Mouse (Mus musculus) spleen, postnatal 0 days (tissue): Measurements from ENCODE around the gene Hist1h2bf. TPM values are rescaled to one million over a fixed set of nuclear protein-coding genes. Genes with fewer than 3 reads are reported as not detected.

Experiments
- polyA plus RNA-seq: library from polyadenylated mRNA; unstranded; fragments of >200 nt; fragmentation: Nextera tagmentation; extraction: Ambion mirVana; gene quantifications from 2 replicates; pipeline ENCODE4 v1.2.1, GENCODE M21; 2015

Hist1h2bf gene
- 18.8 and 26.9 TPM in 2 replicates for polyA plus RNA-seq

GRCm38 (mm10) chr13:23573898-23574524 is at the start of gene Hist1h2bf, which contains the start of gene Hist1h2ad:
Gene Hist1h2bf (minus strand): TSS chr13:23574196.
Gene Hist1h2ad (plus strand): TSS chr13:23574381.

GRCm38 (mm10) chr13:23622175-23622671 is 48.2 kb upstream of the Hist1h2bf start, which contains the start of gene Hist1h1e:
Gene Hist1h1e (minus strand): TSS chr13:23622558.

GRCm38 (mm10) chr13:23620733-23621531 is 46.9 kb upstream of the Hist1h2bf start, which contains the start of gene Hist1h2be:
Gene Hist1h2be (minus strand): TSS chr13:23621124.

GRCm38 (mm10) chr13:23581408-23582218 is 7.6 kb upstream of the Hist1h2bf start, which contains the start of gene Hist1h4d:
Gene Hist1h4d (plus strand): TSS chr13:23581598.

GRCm38 (mm10) chr13:23575271-23575851 is 1.4 kb upstream of the Hist1h2bf start, which contains the start of gene Hist1h3d:
Gene Hist1h3d (plus strand): TSS chr13:23575763.

GRCm38 (mm10) chr13:23571022-23571503 is 2.9 kb downstream of the Hist1h2bf start, which contains the start of the genes Hist1h2ae and Hist1h2bg:
Gene Hist1h2ae (minus strand): TSS chr13:23571220.
Gene Hist1h2bg (plus strand): TSS chr13:23571396.

GRCm38 (mm10) chr13:23561883-23562659 is 11.9 kb downstream of the Hist1h2bf start, which contains the start of gene Hist1h3e:
Gene Hist1h3e (minus strand): TSS chr13:23562369.

GRCm38 (mm10) chr13:23552962-23553361 is 21.0 kb downstream of the Hist1h2bf start, which contains the start of gene Hist1h1d:
Gene Hist1h1d (plus strand): TSS chr13:23553262.

GRCm38 (mm10) chr13:23551146-23551834 is 22.7 kb downstream of the Hist1h2bf start, which contains the start of gene Hist1h4f:
Gene Hist1h4f (minus strand): TSS chr13:23551648.

GRCm38 (mm10) chr13:23543965-23544786 is 29.8 kb downstream of the Hist1h2bf start, which contains the start of gene Hist1h3f:
Gene Hist1h3f (plus strand): TSS chr13:23544052.

GRCm38 (mm10) chr13:23542999-23543607 is 30.9 kb downstream of the Hist1h2bf start, which contains the start of gene Hist1h2bh:
Gene Hist1h2bh (minus strand): TSS chr13:23543392.

GRCm38 (mm10) chr13:23535137-23536075 is 38.6 kb downstream of the Hist1h2bf start, which contains the start of gene Hist1h3g:
Gene Hist1h3g (plus strand): TSS chr13:23535422.

GRCm38 (mm10) chr13:23533560-23534367 is 40.2 kb downstream of the Hist1h2bf start, which contains the start of gene Hist1h2af:
Gene Hist1h2af (plus strand): TSS chr13:23533906.

GRCm38 (mm10) chr13:23530901-23531875 is 42.8 kb downstream of the Hist1h2bf start, which contains the start of gene Hist1h4h:
Gene Hist1h4h (plus strand): TSS chr13:23531050.

